Mouse (Mus musculus) brain, embryonic 14.5 days (tissue): ENCODE measurements around the gene Ugt1a6a. TPM values are rescaled to one million over a fixed set of nuclear protein-coding genes. Genes with fewer than 3 reads are reported as not detected.
"Not testable (repeated sequence)": the region's sequence is repeated elsewhere in the genome, so short reads cannot be mapped to it uniquely, and the experiment has no call there.

Experiments
- DNase-seq: peaks from one replicate; pipeline ENCODE4 v3.0.0-alpha.2; 2011; ENCODE audit warnings: low read depth
- CTCF ChIP-seq: fragments of 200-500 bp; IDR thresholded peaks from 2 replicates; pipeline ENCODE4 v1.5.1; 2012; ENCODE audit warnings: inconsistent platforms, mild to moderate bottlenecking, moderate library complexity, borderline replicate concordance; ENCODE audit not compliant: insufficient read depth, insufficient read length; ENCODE audit errors: extremely low read depth
- POLR2A ChIP-seq: fragments of 200-500 bp; IDR thresholded peaks from 2 replicates; pipeline ENCODE4 v1.6.1; 2012; ENCODE audit warnings: mild to moderate bottlenecking, inconsistent platforms, borderline replicate concordance; ENCODE audit not compliant: poor library complexity, insufficient read depth, insufficient read length, severe bottlenecking; ENCODE audit errors: extremely low read depth
- polyA plus RNA-seq: library from polyadenylated mRNA; depleted of rRNA; stranded (reverse); fragments of >200 nt; gene quantifications from 2 replicates; pipeline ENCODE4 v1.2.3, GENCODE M21; 2012

Ugt1a6a gene
- polyA plus RNA-seq, 1 experiment = 2.0 TPM

DNA sequence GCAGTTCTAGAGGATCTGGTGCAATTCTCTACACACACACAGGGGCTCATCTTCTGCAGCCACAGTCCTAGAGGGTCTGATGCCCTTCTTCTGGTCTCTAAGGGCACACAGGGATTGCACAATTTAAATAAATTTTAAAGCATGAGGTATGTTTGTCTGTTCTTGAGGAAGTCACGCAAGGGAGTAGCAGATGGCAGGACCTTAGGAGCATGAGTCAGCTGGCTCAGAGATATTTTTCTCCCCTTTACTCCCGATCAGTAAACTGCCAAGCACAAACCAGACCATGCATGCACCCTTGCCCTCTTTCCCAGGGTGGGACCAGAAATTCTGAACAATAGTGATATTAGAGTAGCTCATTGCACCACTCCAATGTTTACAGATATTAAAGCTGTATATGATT, 23.8 kb downstream of the Ugt1a6a start:
- no peak for TF ChIP-seq CTCF
- no peak for TF ChIP-seq POLR2A
- no peak for DNase-seq

DNA sequence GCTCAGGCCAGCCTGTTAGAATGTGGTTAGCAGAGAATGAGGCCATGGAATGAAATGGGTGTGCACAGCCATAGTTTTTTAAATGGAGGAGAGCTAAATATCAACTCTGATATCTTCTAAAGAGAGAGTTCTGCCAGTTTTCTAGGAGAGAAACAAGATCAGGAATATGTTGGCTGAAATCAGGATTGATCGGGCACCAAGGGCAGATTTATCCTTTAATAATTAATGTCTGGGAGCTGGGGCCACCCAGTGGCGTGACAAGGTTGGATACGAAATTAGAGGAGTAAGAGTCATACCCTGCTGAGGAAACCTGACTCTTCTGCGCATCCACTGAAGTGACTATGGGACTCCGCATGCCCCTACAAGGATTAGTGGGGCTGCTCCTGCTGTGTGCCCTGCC, 31.1 kb downstream of the Ugt1a6a start, which contains the start of gene Ugt1a5:
Gene Ugt1a5 (plus strand): TSS at position 302 of the 400 bp plus-strand sequence.
- TF ChIP-seq CTCF (no peak), POLR2A (no peak)
- no peak for DNase-seq

DNA sequence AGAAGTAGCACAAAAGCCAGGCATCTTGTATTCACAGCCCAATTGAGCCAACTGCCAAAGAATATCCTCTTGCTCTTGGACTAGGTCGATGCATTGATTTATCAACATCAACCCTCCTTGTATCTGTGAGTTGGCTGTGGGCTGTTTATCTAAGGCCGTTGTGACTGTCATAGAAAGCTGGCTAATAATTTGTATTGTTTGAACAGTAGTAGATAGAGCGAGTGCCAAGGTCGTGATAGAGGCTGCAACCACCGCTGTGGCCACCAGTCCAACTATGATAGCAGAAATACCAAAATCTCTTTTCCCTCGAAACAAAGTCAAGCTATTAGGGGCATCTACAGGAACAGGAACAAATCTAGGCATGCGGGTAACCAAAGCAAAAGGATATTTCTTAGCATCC, 37.6 kb downstream of the Ugt1a6a start:
- DNase-seq = not testable (repeated sequence)

DNA sequence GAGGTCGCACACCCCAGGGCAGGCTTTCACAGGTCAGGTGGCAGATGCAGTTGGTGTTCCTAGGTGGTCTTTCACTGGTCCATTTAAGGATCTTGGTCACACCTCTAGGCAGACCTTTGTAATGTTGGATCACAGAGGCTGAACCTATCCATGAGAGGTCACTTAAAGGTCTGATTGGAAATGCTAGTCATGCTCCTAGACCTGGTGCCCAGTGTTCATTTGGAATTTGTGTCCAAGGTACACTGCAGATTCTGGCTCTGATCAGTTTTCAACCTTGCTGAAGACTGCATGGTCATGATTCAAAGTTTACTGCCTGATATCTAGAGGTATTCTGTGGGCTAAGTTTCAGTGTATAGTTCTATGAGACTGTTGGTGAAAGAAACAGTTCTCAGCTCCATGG, 45.0 kb downstream of the Ugt1a6a start:
- no peak for DNase-seq
- TF ChIP-seq CTCF (no peak), POLR2A (no peak)

DNA sequence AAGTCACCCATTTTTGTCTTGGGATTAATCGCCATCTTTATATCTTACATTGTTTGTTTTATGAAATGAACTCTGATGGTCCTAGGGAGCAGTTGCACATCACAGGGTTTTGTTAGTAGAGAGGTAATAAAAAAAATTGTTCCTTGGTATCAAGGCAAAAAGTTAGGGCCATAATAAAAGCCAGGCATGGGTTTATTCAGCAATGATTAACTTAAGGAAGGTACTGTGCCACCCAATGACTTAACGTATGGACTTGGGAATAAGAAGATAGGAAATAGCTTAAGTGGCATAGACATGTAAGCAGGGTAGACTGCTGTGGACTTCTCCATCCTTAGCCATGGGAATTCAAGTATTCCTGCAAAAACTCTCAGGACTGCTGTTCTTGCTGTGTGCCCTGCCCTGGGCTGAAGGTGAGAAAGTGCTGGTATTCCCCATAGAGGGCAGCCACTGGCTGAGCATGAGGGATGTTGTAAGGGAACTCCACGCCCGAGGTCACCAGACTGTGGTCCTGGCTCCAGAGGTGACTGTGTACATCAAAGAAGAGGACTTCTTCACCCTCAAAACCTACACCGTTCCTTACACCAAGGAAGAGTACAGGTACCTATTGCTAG, 51.8 kb downstream of the Ugt1a6a start:
- TF ChIP-seq POLR2A (no peak), CTCF (no peak)
- no peak for DNase-seq

DNA sequence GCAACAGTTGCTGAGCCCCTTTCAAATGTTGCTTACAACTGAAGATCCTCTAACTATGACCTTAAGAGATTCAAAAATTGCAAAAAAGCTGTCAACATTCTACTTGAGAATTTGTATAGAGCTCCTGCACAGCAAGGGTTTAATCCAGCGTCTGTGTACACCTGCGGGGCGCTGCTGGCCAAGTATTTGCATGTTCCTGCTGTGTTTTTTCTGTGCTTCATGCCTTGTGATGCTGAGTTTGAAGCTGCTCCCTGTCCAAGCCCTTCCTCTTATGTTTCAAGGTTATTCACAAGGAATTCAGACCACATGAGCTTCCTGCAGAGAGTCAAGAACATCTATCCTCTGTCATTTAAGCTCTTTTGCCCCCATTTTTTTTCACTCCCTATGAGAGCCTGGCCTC, 57.5 kb downstream of the Ugt1a6a start:
- TF ChIP-seq CTCF (no peak), POLR2A (no peak)
- no peak for DNase-seq

DNA sequence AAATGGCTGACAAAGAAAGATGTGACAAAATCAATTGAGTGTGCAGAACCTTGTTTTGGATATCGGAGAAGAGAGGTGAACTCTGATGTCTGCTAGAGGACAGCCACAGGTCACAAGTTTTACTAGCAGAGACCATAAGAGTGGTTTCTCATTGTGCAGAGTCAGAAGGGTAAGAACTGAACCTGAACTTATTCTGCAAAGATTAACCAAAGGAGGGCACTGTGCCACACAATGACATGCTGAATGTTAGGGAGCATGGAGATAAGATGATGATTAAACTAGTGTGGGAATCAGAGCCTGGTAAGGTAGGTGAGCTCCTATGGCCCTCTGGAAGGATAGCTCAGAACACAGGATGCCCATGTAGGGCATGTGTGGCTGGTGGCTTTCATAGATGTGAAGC, 61.1 kb downstream of the Ugt1a6a start:
- DNase-seq = no peak
- TF ChIP-seq CTCF = no peak
- no peak for TF ChIP-seq POLR2A

DNA sequence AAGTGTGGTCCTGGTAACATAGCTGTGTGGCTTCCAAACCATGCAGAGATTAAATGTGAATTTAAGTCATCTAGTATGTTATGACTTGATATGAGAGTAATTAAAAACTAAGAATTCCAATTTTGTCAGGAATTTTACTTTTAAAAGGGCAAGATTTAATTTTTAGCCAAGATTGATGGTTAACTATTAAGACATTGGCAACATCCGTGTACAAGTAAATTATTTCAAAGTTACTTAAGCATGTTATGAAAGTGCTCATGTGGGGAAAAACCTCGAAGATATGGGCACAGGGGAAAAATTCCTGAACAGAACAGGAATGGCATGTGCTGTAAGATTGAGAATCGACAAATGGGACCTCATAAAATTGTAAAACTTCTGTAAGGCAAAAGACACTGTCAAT, 62.8 kb downstream of the Ugt1a6a start:
- TF ChIP-seq POLR2A = no peak
- no peak for TF ChIP-seq CTCF
- DNase-seq = no peak

DNA sequence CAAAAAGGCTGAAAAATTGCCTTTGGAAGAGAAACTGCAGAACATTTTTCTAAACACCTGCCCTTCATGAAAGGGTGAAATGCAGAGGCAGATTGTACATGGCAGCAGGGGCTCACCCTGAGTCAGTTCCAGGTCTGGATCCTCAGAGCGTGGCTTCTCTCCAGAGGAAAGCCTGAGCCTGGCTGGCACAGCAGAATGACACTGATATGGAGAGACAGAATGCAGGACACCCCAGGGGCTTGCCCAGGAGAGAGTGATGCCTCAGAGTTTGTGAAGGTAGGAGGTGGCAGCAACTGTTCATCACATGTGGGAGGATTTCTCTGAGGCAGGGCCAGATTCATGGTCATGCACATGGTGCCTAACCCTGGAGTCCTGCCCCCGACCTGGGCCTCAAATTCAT, 65.4 kb downstream of the Ugt1a6a start:
- no peak for DNase-seq
- TF ChIP-seq CTCF (no peak), POLR2A (no peak)

DNA sequence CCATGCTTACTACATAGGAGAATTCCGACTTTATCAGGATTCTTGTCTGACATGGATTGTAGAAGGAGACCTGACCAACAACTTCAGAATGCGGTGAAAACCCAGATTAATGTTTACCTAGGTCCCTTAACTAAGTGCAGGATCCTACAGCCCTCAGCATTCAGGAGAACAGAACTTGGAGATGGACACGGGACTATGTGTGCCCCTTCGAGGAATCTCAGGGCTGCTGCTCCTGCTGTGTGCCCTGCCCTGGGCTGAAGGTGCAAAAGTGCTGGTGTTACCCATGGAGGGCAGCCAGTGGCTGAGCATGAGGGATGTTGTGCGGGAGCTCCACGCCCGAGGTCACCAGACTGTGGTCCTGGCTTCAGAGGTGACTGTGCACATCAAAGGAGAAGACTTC, 65.8 kb downstream of the Ugt1a6a start, which contains the start of gene Ugt1a2:
Gene Ugt1a2 (plus strand): TSS at position 146 of the 400 bp plus-strand sequence.
- no peak for DNase-seq
- TF ChIP-seq POLR2A (no peak), CTCF (no peak)

DNA sequence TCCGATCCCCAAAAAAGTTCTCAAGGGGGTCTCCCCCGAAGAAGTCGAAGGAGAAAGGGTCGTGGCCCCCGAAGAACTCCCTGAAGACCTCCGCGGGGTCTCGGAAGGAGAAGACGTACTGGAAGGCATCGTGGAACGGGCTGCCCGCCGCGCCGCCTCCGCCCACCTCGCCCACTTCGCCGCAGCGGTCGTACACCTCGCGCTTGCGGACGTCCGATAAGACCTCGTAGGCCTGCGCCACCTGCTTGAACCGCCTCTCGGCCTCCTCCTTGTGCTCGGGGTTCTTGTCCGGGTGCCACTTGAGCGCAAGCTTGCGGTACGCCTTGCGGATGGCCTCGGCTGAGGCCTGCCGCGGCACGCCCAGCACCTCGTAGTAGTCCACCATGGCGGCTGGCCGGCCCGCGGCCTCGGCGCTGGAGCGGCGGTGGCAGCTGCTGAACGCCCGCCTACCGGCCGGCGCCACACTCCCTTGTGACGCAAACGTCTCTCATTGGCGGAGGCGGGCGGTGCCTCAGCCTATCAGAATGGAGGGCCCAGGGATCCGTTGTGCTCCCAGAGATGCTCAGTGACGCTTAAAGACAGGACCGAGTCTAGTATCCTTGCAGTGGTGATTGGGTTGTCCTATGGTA, 70.8 kb downstream of the Ugt1a6a start, which contains the start of gene Dnajb3:
Gene Dnajb3 (minus strand): TSS at position 489 of the 629 bp plus-strand sequence.
- DNase-seq = peak; percentile 96
- no peak for TF ChIP-seq CTCF
- peak; percentile 86 for TF ChIP-seq POLR2A

DNA sequence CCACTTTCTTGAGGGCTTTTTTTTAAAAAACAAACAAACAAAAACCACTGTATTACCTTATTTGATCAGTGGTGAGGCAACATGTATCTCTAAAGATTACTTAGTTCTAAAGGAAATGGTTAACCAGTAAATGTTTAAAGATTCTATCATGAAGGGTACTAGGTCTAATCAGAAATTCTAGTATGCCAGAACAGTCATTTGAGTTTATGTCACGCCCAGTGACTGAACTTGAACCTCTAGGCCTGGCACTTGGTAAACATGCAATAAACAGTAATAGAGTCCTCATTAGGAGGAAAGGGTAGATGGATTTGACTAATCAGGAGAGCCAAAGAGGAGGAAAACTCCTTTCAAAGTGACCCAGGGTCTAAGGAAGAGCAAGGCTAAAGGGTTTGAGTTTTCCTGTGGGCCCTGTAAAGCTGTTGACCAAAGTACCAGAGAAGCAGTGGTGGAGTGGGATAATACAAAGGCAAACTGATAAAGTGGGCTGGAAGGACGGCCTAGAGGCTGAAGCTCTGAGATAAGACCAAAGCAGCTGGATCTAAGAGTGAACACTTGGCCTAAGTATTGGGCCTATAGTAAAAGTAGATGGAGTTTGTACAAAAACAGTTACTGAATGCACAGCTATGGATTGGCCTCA, 72.4 kb downstream of the Ugt1a6a start:
- no peak for DNase-seq

More for the DNA sequence above, 72.4 kb downstream of the Ugt1a6a start:
- no peak for TF ChIP-seq POLR2A
- TF ChIP-seq CTCF = no peak
